Mouse (Mus musculus) layer of hippocampus, adult 18-20 months (tissue): ENCODE results near the gene Gm10277. TPM values are rescaled to one million over a fixed set of nuclear protein-coding genes. Genes with fewer than 3 reads are reported as not detected.

ENCODE experiments used
- total RNA-seq, 2 experiments: library from RNA; stranded (reverse); gene quantifications; 2 replicates each; pipeline ENCODE4 v1.2.3; 2021

The Gm10277 gene
- total RNA-seq, 2 experiments from 2014 or later: not detected

Other genes with a start within 250 kb of the Gm10277 start
- gene Taok1, start 179.9 kb downstream of the Gm10277 start, total RNA-seq: 100 to 1,000 TPM; 109 to 110 TPM
- 10 to 100 TPM; 75.3 to 76.1 TPM for gene Nufip2, start 101.6 kb downstream of the Gm10277 start, total RNA-seq
- not detected for gene Cryba1, start 62.5 kb downstream of the Gm10277 start, total RNA-seq
- 100 to 1,000 TPM; 130 to 137 TPM for gene Myo18a, start 24.5 kb downstream of the Gm10277 start, total RNA-seq
- gene Pipox, start 106.3 kb upstream of the Gm10277 start, total RNA-seq: 1 to 10 TPM; 1.5 to 2.2 TPM
- 100 to 1,000 TPM; 161 to 167 TPM for gene Sez6, start 143.1 kb upstream of the Gm10277 start, total RNA-seq
- 10 to 100 TPM; 52.6 to 55.4 TPM for gene Phf12, start 195.0 kb upstream of the Gm10277 start, total RNA-seq
- gene Dhrs13, start 244.5 kb upstream of the Gm10277 start, total RNA-seq: 1 to 10 TPM; 5.0 TPM